Mouse (Mus musculus) myocyte (in vitro differentiated cells): ENCODE data around the gene Ssbp2. TPM values are rescaled to one million over a fixed set of nuclear protein-coding genes. Genes with fewer than 3 reads are reported as not detected.

Source experiments
- H3K27me3 ChIP-seq: one replicate; pipeline ENCODE4 v1.6.1; 2011; ENCODE audit not compliant: control insufficient read depth, insufficient read depth, insufficient read length
- H3K36me3 ChIP-seq: one replicate; pipeline ENCODE4 v1.6.1; 2011; ENCODE audit not compliant: control insufficient read depth, insufficient read depth
- H3K4me2 ChIP-seq: one replicate; pipeline ENCODE4 v1.6.1; 2011; ENCODE audit warnings: low read depth, control low read depth
- H3K4me3 ChIP-seq: one replicate; pipeline ENCODE4 v1.5.1; 2011; ENCODE audit warnings: mild to moderate bottlenecking, control low read depth, moderate library complexity
- H3K79me2 ChIP-seq: one replicate; pipeline ENCODE4 v1.6.1; 2011; ENCODE audit not compliant: control insufficient read depth, insufficient read depth
- H3ac ChIP-seq: one replicate; pipeline ENCODE4 v1.6.1; 2011; ENCODE audit not compliant: control insufficient read depth, insufficient read length
- CEBPB ChIP-seq: IDR thresholded peaks from 2 replicates; pipeline ENCODE4 v1.6.1; 2011; ENCODE audit warnings: mild to moderate bottlenecking, moderate library complexity; ENCODE audit not compliant: poor library complexity, insufficient read depth, severe bottlenecking
- E2F4 ChIP-seq: IDR thresholded peaks from one replicate; pipeline ENCODE4 v1.6.1; 2011; ENCODE audit warnings: mild to moderate bottlenecking, control low read depth, moderate library complexity; ENCODE audit not compliant: insufficient read depth
- MAX ChIP-seq: IDR thresholded peaks from one replicate; pipeline ENCODE4 v1.6.1; 2011; ENCODE audit warnings: low read depth, mild to moderate bottlenecking, control low read depth
- MYOD1 ChIP-seq, 3 experiments: IDR thresholded peaks; one replicate each; pipeline ENCODE4 v1.6.1; 2011; ENCODE audit warnings: control low read depth in 2 of 3, low read depth in 2 of 3, mild to moderate bottlenecking in 2 of 3, moderate library complexity in 1 of 3; ENCODE audit not compliant: insufficient read length in 2 of 3, control insufficient read depth in 1 of 3
- MYOG ChIP-seq, 3 experiments: IDR thresholded peaks; one replicate each; pipeline ENCODE4 v1.6.1; 2011; ENCODE audit warnings: control low read depth in 2 of 3, low read depth in 2 of 3, mild to moderate bottlenecking in 2 of 3; ENCODE audit not compliant: insufficient read length in 2 of 3, control insufficient read depth in 1 of 3, insufficient read depth in 1 of 3
- POLR2A ChIP-seq: IDR thresholded peaks from one replicate; pipeline ENCODE4 v1.6.1; 2011; ENCODE audit warnings: low read depth, mild to moderate bottlenecking, control low read depth, moderate library complexity; ENCODE audit not compliant: insufficient read length
- POLR2AphosphoS2 ChIP-seq: IDR thresholded peaks from one replicate; pipeline ENCODE4 v1.6.1; 2011; ENCODE audit warnings: low read depth, control low read depth; ENCODE audit not compliant: insufficient read length
- REST ChIP-seq: IDR thresholded peaks from one replicate; pipeline ENCODE4 v1.6.1; 2011; ENCODE audit warnings: mild to moderate bottlenecking, control low read depth, moderate library complexity; ENCODE audit not compliant: insufficient read depth, insufficient read length
- SRF ChIP-seq: IDR thresholded peaks from one replicate; pipeline ENCODE4 v1.6.1; 2011; ENCODE audit warnings: low read depth; ENCODE audit not compliant: control insufficient read depth, insufficient read length
- TCF12 ChIP-seq: IDR thresholded peaks from one replicate; pipeline ENCODE4 v1.6.1; 2011; ENCODE audit warnings: mild to moderate bottlenecking, control low read depth; ENCODE audit not compliant: poor library complexity, insufficient read depth, severe bottlenecking
- TCF3 ChIP-seq: IDR thresholded peaks from one replicate; pipeline ENCODE4 v1.6.1; 2011; ENCODE audit warnings: low read depth, control low read depth; ENCODE audit not compliant: insufficient read length
- USF1 ChIP-seq: IDR thresholded peaks from one replicate; pipeline ENCODE4 v1.6.1; 2011; ENCODE audit warnings: low read depth, mild to moderate bottlenecking, control low read depth, moderate library complexity
- polyA plus RNA-seq: library from polyadenylated mRNA; unstranded; fragments of >200 nt; fragmentation: generic; extraction: Trizol; gene quantifications from one replicate; pipeline ENCODE4 v1.2.1, GENCODE M21; 2012; ENCODE audit warnings: missing spikeins

Ssbp2 gene
- polyA plus RNA-seq, 1 experiment: 52.1 TPM

DNA sequence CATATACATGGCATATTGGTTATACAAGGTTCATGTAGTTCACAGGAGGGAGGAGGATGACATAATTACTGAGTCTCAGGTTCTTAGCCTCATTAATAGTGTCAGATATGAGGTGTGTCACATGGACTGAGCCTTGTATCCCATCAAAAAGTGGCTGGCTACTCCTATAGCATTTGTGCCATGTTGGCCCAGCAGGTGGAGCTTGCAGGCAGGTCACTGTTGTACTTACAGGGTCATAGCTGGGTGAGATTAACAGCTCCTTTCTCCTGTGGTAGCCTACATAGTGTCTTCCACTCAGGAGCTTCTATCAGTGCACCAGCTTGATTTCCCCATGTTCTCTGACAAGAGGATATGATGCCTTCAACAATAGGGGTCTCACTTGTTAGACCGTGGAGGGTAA, 135.2 kb downstream of the Ssbp2 start:
- Histone ChIP-seq H3K4me2 (no peak overlapping the region), H3K27me3 (no peaks in the 10 kb centered on the region), H3ac (no peak overlapping the region), H3K36me3 (no peaks in the 10 kb centered on the region), H3K4me3 (no peak overlapping the region), H3K79me2 (no peaks in the 10 kb centered on the region)
- no peak for TF ChIP-seq MAX
- no peak for TF ChIP-seq SRF
- TF ChIP-seq POLR2AphosphoS2: no peak
- TF ChIP-seq MYOD1 (IDR thresholded peaks at IDR 0.05; ENCODE audit: control insufficient read depth in 1 of 3, insufficient read length in 2 of 3, low read depth in 2 of 3): no peak
- no peak for TF ChIP-seq TCF3
- TF ChIP-seq CEBPB: no peak
- no peak for TF ChIP-seq E2F4
- no peak for TF ChIP-seq TCF12
- no peak for TF ChIP-seq REST
- TF ChIP-seq POLR2A: no peak
- TF ChIP-seq USF1: no peak
- TF ChIP-seq MYOG (IDR thresholded peaks at IDR 0.05; ENCODE audit: control insufficient read depth in 1 of 3, insufficient read depth in 1 of 3, insufficient read length in 2 of 3, low read depth in 2 of 3): no peak

DNA sequence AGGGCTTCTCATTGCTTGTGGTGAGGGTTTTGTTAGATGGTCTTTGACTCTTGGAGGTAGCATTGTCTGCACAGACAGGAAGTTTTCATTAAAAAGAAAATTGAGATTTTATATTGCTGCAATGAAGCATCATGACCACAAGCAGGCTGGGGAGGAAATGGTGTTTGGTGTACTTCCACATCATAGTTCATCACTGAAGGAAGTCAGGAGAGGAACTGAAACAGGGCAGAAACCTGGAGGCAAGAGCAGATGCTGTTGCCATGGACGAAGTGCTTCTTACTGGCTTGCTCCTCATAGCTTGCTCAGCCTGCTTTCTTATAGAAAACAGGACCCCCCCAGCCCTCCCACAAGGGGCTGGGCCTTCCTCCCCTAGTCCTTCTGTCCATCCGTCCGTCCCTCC, 139.5 kb downstream of the Ssbp2 start:
- Histone ChIP-seq H3K4me2 (no peak overlapping the region), H3K4me3 (no peak overlapping the region), H3ac (no peak overlapping the region), H3K79me2 (no peaks in the 10 kb centered on the region), H3K27me3 (no peaks in the 10 kb centered on the region), H3K36me3 (no peaks in the 10 kb centered on the region)
- TF ChIP-seq REST: no peak
- no peak for TF ChIP-seq TCF12
- no peak for TF ChIP-seq TCF3
- no peak for TF ChIP-seq USF1
- no peak for TF ChIP-seq MYOG (IDR thresholded peaks at IDR 0.05; ENCODE audit: control insufficient read depth in 1 of 3, insufficient read depth in 1 of 3, insufficient read length in 2 of 3, low read depth in 2 of 3)
- no peak for TF ChIP-seq SRF
- no peak for TF ChIP-seq POLR2A
- no peak for TF ChIP-seq POLR2AphosphoS2
- no peak for TF ChIP-seq CEBPB

DNA sequence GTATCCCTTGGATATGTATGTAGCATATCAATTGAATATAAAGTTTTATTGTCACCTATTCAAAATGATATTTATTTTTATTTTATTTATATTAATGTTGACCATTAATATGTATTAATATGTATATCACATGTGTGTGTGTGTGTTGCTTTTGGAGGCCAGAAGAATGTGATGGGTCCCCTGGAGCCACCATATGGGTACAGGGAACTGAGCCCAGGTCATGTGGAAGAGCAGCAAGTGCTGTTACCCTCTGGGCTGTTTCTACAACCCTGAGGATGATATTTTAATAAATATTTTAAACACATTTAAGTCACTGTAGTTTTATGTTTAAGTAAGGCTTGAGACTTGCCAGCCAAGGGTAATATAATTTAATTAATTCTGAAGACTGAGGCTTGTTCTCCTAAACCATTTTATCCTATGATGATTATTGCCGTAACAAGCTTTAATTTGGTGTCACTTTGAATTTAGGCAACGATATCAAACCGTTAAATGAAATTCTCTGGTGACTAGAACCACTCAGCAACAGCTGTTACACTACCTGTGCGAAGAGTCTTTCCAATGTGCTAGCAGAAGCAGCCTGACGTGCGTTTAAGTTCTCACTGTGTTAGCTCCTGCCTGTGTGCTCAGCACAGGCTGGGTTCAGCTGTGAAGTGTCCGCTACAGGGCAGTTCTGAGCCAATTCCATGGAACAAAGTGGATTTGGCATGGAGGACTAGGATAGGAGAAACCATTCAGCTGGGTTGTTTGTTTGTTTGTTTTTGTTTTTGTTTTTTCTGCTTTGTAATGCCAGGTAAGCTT, 145.2 kb downstream of the Ssbp2 start:
- Histone ChIP-seq H3K4me3 (no peak overlapping the region), H3K79me2 (no peaks in the 10 kb centered on the region), H3K36me3 (no peaks in the 10 kb centered on the region), H3K4me2 (no peak overlapping the region), H3ac (no peak overlapping the region), H3K27me3 (no peaks in the 10 kb centered on the region)
- TF ChIP-seq POLR2AphosphoS2: no peak
- TF ChIP-seq MYOG (IDR thresholded peaks at IDR 0.05; ENCODE audit: control insufficient read depth in 1 of 3, insufficient read depth in 1 of 3, insufficient read length in 2 of 3, low read depth in 2 of 3): no peak
- no peak for TF ChIP-seq E2F4
- TF ChIP-seq CEBPB: no peak
- TF ChIP-seq USF1: no peak
- TF ChIP-seq MYOD1 (IDR thresholded peaks at IDR 0.05; ENCODE audit: control insufficient read depth in 1 of 3, insufficient read length in 2 of 3, low read depth in 2 of 3): no peak
- no peak for TF ChIP-seq REST
- TF ChIP-seq TCF12: no peak
- TF ChIP-seq SRF: no peak
- no peak for TF ChIP-seq POLR2A
- no peak for TF ChIP-seq TCF3
- no peak for TF ChIP-seq MAX

DNA sequence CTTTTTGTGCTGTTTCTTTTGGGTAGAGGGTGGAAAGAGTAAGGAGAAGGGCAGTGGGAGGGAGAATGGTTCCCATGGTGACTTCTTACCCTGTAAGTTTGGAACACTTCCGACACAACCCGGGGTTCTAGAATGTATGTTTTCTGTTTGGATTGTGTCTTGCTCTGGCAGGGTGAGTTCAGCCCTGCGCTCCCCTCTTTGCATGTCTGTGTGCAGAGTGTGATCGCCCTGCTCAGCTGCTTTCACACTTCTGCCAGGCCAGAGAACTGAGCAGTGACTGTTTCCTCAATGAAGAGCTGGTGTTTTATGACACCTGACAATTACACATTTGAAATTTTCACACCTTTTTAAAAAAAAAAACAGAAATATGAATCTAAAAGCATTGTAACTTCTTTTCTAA, 150.5 kb downstream of the Ssbp2 start:
- no peaks in the 10 kb centered on the region for H3K36me3 ChIP-seq
- TF ChIP-seq POLR2AphosphoS2 (no peak), MAX (no peak)
- no peak overlapping the region for H3ac ChIP-seq
- no peak overlapping the region for H3K4me3 ChIP-seq
- no peaks in the 10 kb centered on the region for H3K27me3 ChIP-seq
- no peak overlapping the region for H3K4me2 ChIP-seq
- H3K79me2 ChIP-seq: no peaks in the 10 kb centered on the region

DNA sequence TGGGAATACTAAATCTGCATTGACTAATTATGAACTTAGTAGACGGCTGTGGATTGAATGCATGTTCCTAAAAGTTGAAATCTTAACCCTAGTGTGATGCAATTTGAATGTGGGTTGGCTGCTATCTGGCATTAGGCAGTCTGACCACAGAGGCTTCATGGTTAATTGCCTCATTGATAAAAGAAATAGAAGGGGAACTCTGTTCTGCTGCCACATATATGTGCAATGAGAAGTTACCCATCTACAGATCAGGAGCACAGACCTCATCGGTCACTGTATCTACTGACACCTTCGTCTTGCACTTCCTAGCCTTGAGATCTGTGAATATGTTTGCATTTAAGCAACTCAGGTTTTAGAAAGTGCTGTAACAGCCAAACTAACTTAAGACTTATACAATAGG, 151.8 kb downstream of the Ssbp2 start:
- no peak overlapping the region for H3ac ChIP-seq
- no peaks in the 10 kb centered on the region for H3K27me3 ChIP-seq
- no peak overlapping the region for H3K4me2 ChIP-seq
- H3K79me2 ChIP-seq: no peaks in the 10 kb centered on the region
- H3K4me3 ChIP-seq: no peak overlapping the region
- TF ChIP-seq MAX (no peak), MYOD1 (IDR thresholded peaks at IDR 0.05; ENCODE audit: control insufficient read depth in 1 of 3, insufficient read length in 2 of 3, low read depth in 2 of 3) (no peak), POLR2A (no peak), USF1 (no peak), CEBPB (no peak), POLR2AphosphoS2 (no peak), SRF (no peak), REST (no peak), TCF12 (no peak), E2F4 (no peak), TCF3 (no peak), MYOG (IDR thresholded peaks at IDR 0.05; ENCODE audit: control insufficient read depth in 1 of 3, insufficient read depth in 1 of 3, insufficient read length in 2 of 3, low read depth in 2 of 3) (no peak)
- H3K36me3 ChIP-seq: no peaks in the 10 kb centered on the region
